ENCODE assay signal across 8 mouse cellular contexts in the genomic region with DNA sequence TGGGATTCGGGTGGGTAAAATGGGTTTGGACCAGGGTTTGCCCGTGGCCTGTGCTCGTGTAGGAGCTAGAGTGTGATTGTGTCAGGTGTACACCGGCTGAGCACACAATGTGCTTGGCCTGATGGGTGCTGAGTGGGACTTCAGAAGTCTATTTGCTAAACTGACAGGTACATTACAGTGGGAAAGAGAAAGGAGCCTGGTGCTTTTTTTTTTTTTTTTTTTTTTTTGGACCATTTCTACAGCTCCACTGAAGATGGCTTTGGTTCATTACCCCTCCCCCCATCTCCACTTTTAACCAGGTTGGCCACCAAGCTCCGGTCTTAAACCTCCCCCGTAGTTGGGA. TPM values are rescaled to one million over a fixed set of nuclear protein-coding genes. Genes with fewer than 3 reads are reported as not detected.
DNase-seq lines count a peak whose midpoint lies in the region; ATAC-seq and TF ChIP-seq lines count a peak whose summit lies in the region.

No protein-coding gene starts in this region.

- 0 out of 2 replicates have a peak overlapping the region, but pooled peaks have one; percentile 98 for H3K27ac ChIP-seq in heart, embryonic 13.5 days (replicated peaks)
- H3K27ac ChIP-seq in embryonic fibroblast, embryonic 13.5 days (ENCODE audit: insufficient read depth, low read length) = no peak overlapping the region
- no peak overlapping the region for H3K27ac ChIP-seq in limb, embryonic 14.5 days (replicated peaks; ENCODE audit: low read depth, low read length)
- peak overlapping the region; percentile 94; the same call in 1 of the 2 replicates for H3K27ac ChIP-seq in stomach, embryonic 15.5 days

- no peaks in the 10 kb centered on the region for H3K27me3 ChIP-seq in heart, embryonic 13.5 days (replicated peaks)
- peaks cover 13% of the 10 kb centered on the region; the same call in 1 of the 2 replicates for H3K27me3 ChIP-seq in E14TG2a.4 (ENCODE audit: insufficient read depth, low read length)
- no peaks in the 10 kb centered on the region for H3K27me3 ChIP-seq in limb, embryonic 14.5 days (ENCODE audit: control insufficient read depth, insufficient read depth, low read length)
- no peaks in the 10 kb centered on the region for H3K27me3 ChIP-seq in stomach, embryonic 15.5 days (replicated peaks)

- peaks cover 50% of the 10 kb centered on the region for H3K4me1 ChIP-seq in heart, embryonic 13.5 days
- H3K4me1 ChIP-seq in E14TG2a.4 (replicated peaks; ENCODE audit: low read depth, low read length) = peaks cover 31% of the 10 kb centered on the region
- H3K4me1 ChIP-seq in embryonic fibroblast, embryonic 13.5 days (ENCODE audit: control insufficient read depth, insufficient read depth, low read length) = peaks cover 6% of the 10 kb centered on the region; the same call in 1 of the 2 replicates
- peaks cover 16% of the 10 kb centered on the region for H3K4me1 ChIP-seq in limb, embryonic 14.5 days (ENCODE audit: control insufficient read depth, insufficient read depth, low read length)
- H3K4me1 ChIP-seq in stomach, embryonic 15.5 days = peaks cover 10% of the 10 kb centered on the region; the same call in 1 of the 2 replicates

- H3K9me3 ChIP-seq in heart, embryonic 13.5 days = no peaks in the 10 kb centered on the region
- no peaks in the 10 kb centered on the region for H3K9me3 ChIP-seq in E14TG2a.4 (ENCODE audit: low read length)
- H3K9me3 ChIP-seq in limb, embryonic 14.5 days (ENCODE audit: control insufficient read depth, low read length) = no peaks in the 10 kb centered on the region
- no peaks in the 10 kb centered on the region for H3K9me3 ChIP-seq in stomach, embryonic 15.5 days

- H3K9ac ChIP-seq in heart, embryonic 13.5 days = peak overlapping the region; percentile 99
- H3K9ac ChIP-seq in limb, embryonic 14.5 days (ENCODE audit: low read depth, low read length, severe bottlenecking) = peak overlapping the region; percentile 98
- peak overlapping the region; percentile 98; the same call in 1 of the 2 replicates for H3K9ac ChIP-seq in stomach, embryonic 15.5 days

- intact Hi-C loops in heart, postnatal 14 days (cut with DNase I) = loop anchor here (5.0 kb wide), 4 partner anchors 63 to 163 kb away; a partner anchor contains a TSS
- intact Hi-C loops in gastrocnemius, postnatal 36 days (cut with DNase I) = loop anchor here (5.0 kb wide), 1 partner anchor 58 kb away; no protein-coding TSS in a partner anchor

- peak overlapping the region; percentile 98 for H3K4me3 ChIP-seq in heart, embryonic 13.5 days
- peak overlapping the region; percentile 93 for H3K4me3 ChIP-seq in E14TG2a.4 (replicated peaks; ENCODE audit: low read length)
- H3K4me3 ChIP-seq in embryonic fibroblast, embryonic 13.5 days (ENCODE audit: insufficient read depth, low read length) = peak overlapping the region; percentile 85
- H3K4me3 ChIP-seq in limb, embryonic 14.5 days (replicated peaks; ENCODE audit: low read length) = peak overlapping the region; percentile 93
- peak overlapping the region; percentile 85 for H3K4me3 ChIP-seq in stomach, embryonic 15.5 days (replicated peaks)

- ATAC-seq in heart, embryonic 13.5 days (ENCODE audit: extremely low read depth, insufficient number of reproducible peaks, low FRiP score, low TSS enrichment) = no peak
- no peak for ATAC-seq in limb, embryonic 14.5 days (ENCODE audit: low FRiP score, low read depth)
- no peak for ATAC-seq in stomach, embryonic 15.5 days (ENCODE audit: insufficient read depth, low FRiP score, low read depth)

- H3K4me2 ChIP-seq in heart, embryonic 13.5 days = peak overlapping the region; percentile 96
- H3K4me2 ChIP-seq in limb, embryonic 14.5 days (replicated peaks; ENCODE audit: low read depth, low read length, severe bottlenecking) = peak overlapping the region; percentile 85
- H3K4me2 ChIP-seq in stomach, embryonic 15.5 days = peak overlapping the region; percentile 87

- H3K36me3 ChIP-seq in heart, embryonic 13.5 days = 0 out of 2 replicates have a peak, but pooled peaks cover 8% of the 10 kb centered on the region
- no peaks in the 10 kb centered on the region for H3K36me3 ChIP-seq in E14TG2a.4 (ENCODE audit: insufficient read depth, low read length)
- no peaks in the 10 kb centered on the region for H3K36me3 ChIP-seq in limb, embryonic 14.5 days (ENCODE audit: control insufficient read depth, insufficient read depth, low read length)
- H3K36me3 ChIP-seq in stomach, embryonic 15.5 days = no peaks in the 10 kb centered on the region

- 20% methylated on average over 6 of the region's 6 CpGs for WGBS in heart, embryonic 13.5 days
- 18% methylated on average over 6 of the region's 6 CpGs for WGBS in limb, embryonic 14.5 days
- WGBS in stomach, embryonic 15.5 days = 31% methylated on average over 6 of the region's 6 CpGs

- no peak for TF ChIP-seq CTCF in E14TG2a.4 (conservative IDR thresholded peaks at IDR 0.05; ENCODE audit: low read length)
- no peak for TF ChIP-seq CTCF in embryonic fibroblast, embryonic 13.5 days (IDR thresholded peaks at IDR 0.05; ENCODE audit: borderline replicate concordance, insufficient read depth, low read length)

- no peak for DNase-seq in heart, postnatal 14 days
- no peak for DNase-seq in limb, embryonic 14.5 days (ENCODE audit: low spot score)
- DNase-seq in gastrocnemius, postnatal 36 days = no peak
- DNase-seq in urinary bladder, postnatal 14 days (ENCODE audit: low spot score) = no peak

- TF ChIP-seq POLR2A in embryonic fibroblast, embryonic 13.5 days (IDR thresholded peaks at IDR 0.05; ENCODE audit: low read depth, low read length) = no peak
- TF ChIP-seq POLR2A in limb, embryonic 14.5 days (IDR thresholded peaks at IDR 0.05; ENCODE audit: borderline replicate concordance, extremely low read depth, insufficient read depth, insufficient read length) = no peak

RNA-seq across cellular contexts. Expression of a gene that starts 1.2 kb away (rescaled TPM):
- polyA plus RNA-seq in heart, embryonic 13.5 days (2015; fragmentation: Nextera tagmentation; extraction: Ambion mirVana) = 6.6 and 8.5 TPM in 2 replicates
- 10 to 100 TPM; 21.5 to 22.1 TPM for total RNA-seq in heart, postnatal 14 days (2021)
- polyA plus RNA-seq in embryonic fibroblast, embryonic 13.5 days (2011; ENCODE audit: insufficient read length, low read depth, missing spikeins) = 20.1 and 26.5 TPM in 2 replicates
- polyA plus RNA-seq in limb, embryonic 14.5 days (2012; rRNA removed) = 24.3 and 31.6 TPM in 2 replicates
- polyA plus RNA-seq in limb, embryonic 14.5 days (2014; fragmentation: Nextera tagmentation; extraction: Ambion mirVana) = 13.7 and 16.1 TPM in 2 replicates
- 9.9 and 13.9 TPM in 2 replicates for polyA plus RNA-seq in stomach, embryonic 15.5 days (2015; fragmentation: Nextera tagmentation; extraction: Ambion mirVana)
- total RNA-seq in gastrocnemius, postnatal 36 days (2021) = 10 to 100 TPM; 10.3 to 11.4 TPM

RNA-seq across cellular contexts. Expression of a gene that starts 47.1 kb away (rescaled TPM):
- polyA plus RNA-seq in heart, embryonic 13.5 days (2015; fragmentation: Nextera tagmentation; extraction: Ambion mirVana) = 132 and 155 TPM in 2 replicates
- total RNA-seq in heart, postnatal 14 days (2021) = 10 to 100 TPM; 50.2 to 61.5 TPM
- 177 and 182 TPM in 2 replicates for polyA plus RNA-seq in embryonic fibroblast, embryonic 13.5 days (2011; ENCODE audit: insufficient read length, low read depth, missing spikeins)
- polyA plus RNA-seq in limb, embryonic 14.5 days (2012; rRNA removed) = 158 and 177 TPM in 2 replicates
- polyA plus RNA-seq in limb, embryonic 14.5 days (2014; fragmentation: Nextera tagmentation; extraction: Ambion mirVana) = 189 and 224 TPM in 2 replicates
- 256 and 258 TPM in 2 replicates for polyA plus RNA-seq in stomach, embryonic 15.5 days (2015; fragmentation: Nextera tagmentation; extraction: Ambion mirVana)
- 10 to 100 TPM; 24.5 to 25.2 TPM for total RNA-seq in gastrocnemius, postnatal 36 days (2021)

Comparison
In these comparisons a context has a peak if more than half of its experiments do, and no peak if none do; other contexts are left out.
1. H3K27ac ChIP-seq: peak in heart, embryonic 13.5 days (single experiment) and stomach, embryonic 15.5 days (single experiment); none in embryonic fibroblast, embryonic 13.5 days (single experiment) and limb, embryonic 14.5 days (single experiment).
2. Peak in every context shown above with its lines, with median percentiles within 50 percentile points of each other: H3K4me2 ChIP-seq, H3K4me3 ChIP-seq and H3K9ac ChIP-seq.